Mouse (Mus musculus): Measurements from ENCODE around the gene Spo11. TPM values are rescaled to one million over a fixed set of nuclear protein-coding genes. Genes with fewer than 3 reads are reported as not detected.

The Spo11 gene
- polyA plus RNA-seq, 1 experiment, result 0.17 TPM

DNA sequence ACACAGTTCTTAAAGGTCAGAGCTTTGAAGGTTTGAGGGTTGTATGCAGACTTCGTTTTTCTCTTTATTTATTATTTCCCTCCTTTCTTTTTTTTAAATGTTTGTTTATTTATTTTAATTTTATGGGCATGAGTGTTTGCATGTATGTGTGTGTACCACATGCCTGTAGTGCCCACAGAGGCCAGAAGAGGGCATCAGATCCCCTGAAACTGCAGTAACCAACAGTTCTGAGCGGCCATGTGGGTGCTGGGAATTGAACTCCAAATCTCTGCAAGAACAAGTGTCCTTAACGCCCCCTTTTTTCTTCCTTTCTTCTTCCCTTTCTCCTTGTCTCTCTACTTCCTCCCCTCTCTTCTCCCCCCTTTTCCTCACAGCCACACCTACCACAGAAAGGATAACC is 17.1 kb upstream of the Spo11 start:
- 87% methylated on average over 3 of the region's 3 CpGs for WGBS
- no peaks in the 10 kb centered on the region for H3K27me3 ChIP-seq (replicated peaks; ENCODE audit: control insufficient read depth, insufficient read depth, low read length)
- TF ChIP-seq CTCF (conservative IDR thresholded peaks at IDR 0.05; ENCODE audit: insufficient read depth, insufficient read length, low read depth, low read length) (peak; percentile 17; the same call in 1 of the 2 replicates), POLR2A (IDR thresholded peaks at IDR 0.05; ENCODE audit: low read depth, low read length) (no peak)
- H3K27ac ChIP-seq (ENCODE audit: insufficient read depth, low read depth, low read length), result no peak overlapping the region
- DNase-seq, result no peak
- H3K4me3 ChIP-seq (ENCODE audit: insufficient read depth, low read depth, low read length), result no peak overlapping the region
- peaks cover 20% of the 10 kb centered on the region for H3K4me1 ChIP-seq (ENCODE audit: control insufficient read depth, insufficient read depth, low read length)
- H3K36me3 ChIP-seq (ENCODE audit: control insufficient read depth, insufficient read depth, low read length), result no peaks in the 10 kb centered on the region

DNA sequence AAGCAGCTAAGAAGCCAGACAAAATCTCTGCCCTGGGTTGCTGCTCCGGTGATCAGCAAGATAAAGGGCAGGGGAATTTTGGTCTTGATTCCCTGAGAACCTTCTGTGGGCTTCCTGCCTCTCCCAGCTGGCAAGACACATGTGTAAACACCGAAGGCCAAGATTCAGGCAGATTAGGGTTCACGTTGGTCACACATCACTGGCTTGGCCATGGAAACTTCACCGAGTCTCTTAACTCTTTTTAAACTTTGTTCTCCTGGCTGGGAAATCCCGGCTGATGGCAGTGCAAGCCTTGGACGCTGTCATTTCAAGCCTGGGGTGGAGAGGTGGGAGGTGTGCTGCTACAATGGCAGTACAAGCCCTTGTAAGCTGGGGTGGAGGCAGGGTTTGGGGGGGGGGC is 16.3 kb upstream of the Spo11 start:
- Histone ChIP-seq H3K36me3 (ENCODE audit: control insufficient read depth, insufficient read depth, low read length) (no peaks in the 10 kb centered on the region), H3K27ac (ENCODE audit: insufficient read depth, low read depth, low read length) (peak overlapping the region; percentile 57), H3K27me3 (replicated peaks; ENCODE audit: control insufficient read depth, insufficient read depth, low read length) (no peaks in the 10 kb centered on the region), H3K4me3 (ENCODE audit: insufficient read depth, low read depth, low read length) (no peak overlapping the region), H3K4me1 (ENCODE audit: control insufficient read depth, insufficient read depth, low read length) (peaks cover 23% of the 10 kb centered on the region)
- no peak for TF ChIP-seq CTCF (conservative IDR thresholded peaks at IDR 0.05; ENCODE audit: insufficient read depth, insufficient read length, low read depth, low read length)
- no peak for TF ChIP-seq POLR2A (IDR thresholded peaks at IDR 0.05; ENCODE audit: low read depth, low read length)
- WGBS, result 27% methylated on average over 6 of the region's 6 CpGs
- peak; percentile 89 for DNase-seq

DNA sequence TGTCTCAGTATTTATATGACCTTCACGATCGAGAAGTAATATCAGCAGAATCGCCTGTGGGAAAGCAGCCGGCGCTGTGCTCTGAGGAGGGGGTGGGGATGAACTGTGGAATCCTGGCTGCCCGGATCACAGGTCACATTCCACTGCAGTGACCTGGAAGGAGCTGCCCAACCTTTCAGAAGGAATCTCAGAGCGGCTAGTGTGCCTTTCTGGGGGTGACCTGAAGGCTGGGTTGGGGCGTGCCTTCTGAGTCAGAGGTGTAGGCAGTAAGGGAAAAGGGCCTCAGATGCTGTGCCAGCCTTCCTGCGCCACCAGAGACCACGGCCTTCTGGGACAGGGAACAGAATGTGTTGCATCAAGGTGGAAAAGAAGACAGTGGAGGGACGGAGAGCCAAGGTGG is 12.3 kb upstream of the Spo11 start:
- no peak for TF ChIP-seq POLR2A (IDR thresholded peaks at IDR 0.05; ENCODE audit: low read depth, low read length)
- TF ChIP-seq CTCF (conservative IDR thresholded peaks at IDR 0.05; ENCODE audit: insufficient read depth, insufficient read length, low read depth, low read length), result no peak
- Histone ChIP-seq H3K4me3 (ENCODE audit: insufficient read depth, low read depth, low read length) (no peak overlapping the region), H3K4me1 (ENCODE audit: control insufficient read depth, insufficient read depth, low read length) (peaks cover 19% of the 10 kb centered on the region; the same call in 1 of the 2 replicates), H3K27ac (ENCODE audit: insufficient read depth, low read depth, low read length) (peak overlapping the region; percentile 69), H3K36me3 (ENCODE audit: control insufficient read depth, insufficient read depth, low read length) (no peaks in the 10 kb centered on the region), H3K27me3 (replicated peaks; ENCODE audit: control insufficient read depth, insufficient read depth, low read length) (no peaks in the 10 kb centered on the region)
- DNase-seq, result peak; percentile 84
- WGBS, result 17% methylated on average over 11 of the region's 11 CpGs

DNA sequence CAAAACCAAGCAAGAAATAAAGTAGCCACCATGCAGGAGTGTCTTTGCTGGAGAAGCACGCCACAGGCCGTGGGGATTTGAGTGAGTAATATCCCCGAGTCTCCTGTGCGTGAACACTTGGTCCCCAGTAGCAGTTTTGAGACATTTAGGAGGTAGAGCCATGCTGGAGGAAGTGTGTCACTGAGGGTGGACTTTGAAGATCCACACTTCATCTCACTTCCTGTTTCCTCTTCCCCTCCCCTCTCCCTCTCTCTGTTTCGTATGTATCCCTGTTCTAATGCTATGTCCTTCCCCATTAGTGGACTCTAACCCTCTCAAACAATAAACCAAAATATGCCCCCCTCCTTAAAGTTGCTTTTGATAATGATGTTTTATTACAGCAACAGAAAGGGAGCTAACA is 11.0 kb upstream of the Spo11 start:
- Histone ChIP-seq H3K36me3 (ENCODE audit: control insufficient read depth, insufficient read depth, low read length) (no peaks in the 10 kb centered on the region), H3K27ac (ENCODE audit: insufficient read depth, low read depth, low read length) (no peak overlapping the region), H3K27me3 (replicated peaks; ENCODE audit: control insufficient read depth, insufficient read depth, low read length) (no peaks in the 10 kb centered on the region), H3K4me3 (ENCODE audit: insufficient read depth, low read depth, low read length) (no peak overlapping the region), H3K4me1 (ENCODE audit: control insufficient read depth, insufficient read depth, low read length) (peaks cover 15% of the 10 kb centered on the region; the same call in 1 of the 2 replicates)
- WGBS, result 86% methylated on average over 5 of the region's 5 CpGs
- TF ChIP-seq CTCF (conservative IDR thresholded peaks at IDR 0.05; ENCODE audit: insufficient read depth, insufficient read length, low read depth, low read length), result no peak
- no peak for TF ChIP-seq POLR2A (IDR thresholded peaks at IDR 0.05; ENCODE audit: low read depth, low read length)
- no peak for DNase-seq

DNA sequence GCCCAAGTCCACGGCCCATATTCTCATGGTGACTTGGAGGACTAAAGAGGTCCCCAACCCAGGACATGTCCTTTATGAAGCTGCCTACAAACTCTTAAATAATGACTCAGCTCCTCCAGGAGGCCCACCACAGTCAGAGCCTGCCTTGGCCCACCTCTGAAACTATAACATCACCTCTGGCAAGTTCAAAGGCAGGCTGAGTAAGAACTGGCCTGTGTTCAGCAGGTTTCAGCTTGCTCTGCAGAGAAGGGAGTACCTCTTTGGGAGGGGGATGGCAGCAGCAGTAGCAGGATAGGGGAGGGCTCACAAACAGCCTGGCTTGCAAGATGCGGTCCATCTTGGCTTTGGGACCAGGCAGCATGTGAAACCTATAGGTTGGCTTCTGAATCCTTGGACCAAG is 5.6 kb upstream of the Spo11 start:
- no peaks in the 10 kb centered on the region for H3K36me3 ChIP-seq (ENCODE audit: control insufficient read depth, insufficient read depth, low read length)
- no peaks in the 10 kb centered on the region for H3K27me3 ChIP-seq (replicated peaks; ENCODE audit: control insufficient read depth, insufficient read depth, low read length)
- no peak overlapping the region for H3K4me3 ChIP-seq (ENCODE audit: insufficient read depth, low read depth, low read length)
- H3K27ac ChIP-seq (ENCODE audit: insufficient read depth, low read depth, low read length), result no peak overlapping the region
- TF ChIP-seq POLR2A (IDR thresholded peaks at IDR 0.05; ENCODE audit: low read depth, low read length) (no peak), CTCF (conservative IDR thresholded peaks at IDR 0.05; ENCODE audit: insufficient read depth, insufficient read length, low read depth, low read length) (no peak)
- WGBS, result 94% methylated on average over 2 of the region's 2 CpGs
- no peak for DNase-seq
- no peaks in the 10 kb centered on the region for H3K4me1 ChIP-seq (ENCODE audit: control insufficient read depth, insufficient read depth, low read length)

DNA sequence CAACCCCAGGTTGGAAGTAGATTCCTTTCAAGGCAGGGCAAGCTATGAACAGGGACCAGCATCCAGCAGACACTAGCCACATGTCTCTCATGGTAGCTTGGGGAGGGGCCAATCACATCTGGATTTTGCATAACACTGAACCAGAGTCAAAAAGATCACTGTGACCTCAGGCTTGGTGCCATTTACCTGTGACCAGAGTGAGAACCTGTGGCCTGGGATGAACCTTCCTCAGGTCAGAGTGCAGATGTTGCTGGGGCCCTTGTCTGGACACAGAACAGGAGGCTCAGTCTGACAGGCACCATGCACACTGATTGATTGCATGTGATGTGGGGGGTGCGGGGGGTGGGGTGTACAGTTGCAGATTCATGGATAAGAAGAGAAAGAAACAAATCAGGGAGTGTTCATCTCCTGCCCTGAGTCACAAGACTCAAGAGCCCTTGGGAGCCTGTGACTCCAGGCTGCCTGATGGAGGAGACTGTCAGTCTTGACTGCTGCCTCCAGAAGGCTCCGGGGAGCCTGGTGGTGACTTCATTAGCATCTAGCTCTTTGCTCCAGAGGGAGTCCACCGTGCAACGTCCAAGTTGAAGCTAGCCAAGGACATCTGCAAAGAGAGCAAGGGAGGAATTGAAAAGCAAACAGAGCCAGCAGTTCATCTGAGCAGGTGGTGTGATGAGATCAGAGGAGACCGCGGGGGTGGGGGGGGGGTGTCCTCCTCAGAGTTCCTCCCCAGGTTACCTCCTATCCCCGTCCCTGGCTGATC is 3.5 kb upstream of the Spo11 start:
- Histone ChIP-seq H3K4me3 (ENCODE audit: insufficient read depth, low read depth, low read length) (no peak overlapping the region), H3K36me3 (ENCODE audit: control insufficient read depth, insufficient read depth, low read length) (no peaks in the 10 kb centered on the region), H3K4me1 (ENCODE audit: control insufficient read depth, insufficient read depth, low read length) (no peaks in the 10 kb centered on the region), H3K27ac (ENCODE audit: insufficient read depth, low read depth, low read length) (no peak overlapping the region), H3K27me3 (replicated peaks; ENCODE audit: control insufficient read depth, insufficient read depth, low read length) (no peaks in the 10 kb centered on the region)
- TF ChIP-seq CTCF (conservative IDR thresholded peaks at IDR 0.05; ENCODE audit: insufficient read depth, insufficient read length, low read depth, low read length) (no peak), POLR2A (IDR thresholded peaks at IDR 0.05; ENCODE audit: low read depth, low read length) (no peak)
- WGBS, result 24% methylated on average over 7 of the region's 7 CpGs
- DNase-seq, result no peak

DNA sequence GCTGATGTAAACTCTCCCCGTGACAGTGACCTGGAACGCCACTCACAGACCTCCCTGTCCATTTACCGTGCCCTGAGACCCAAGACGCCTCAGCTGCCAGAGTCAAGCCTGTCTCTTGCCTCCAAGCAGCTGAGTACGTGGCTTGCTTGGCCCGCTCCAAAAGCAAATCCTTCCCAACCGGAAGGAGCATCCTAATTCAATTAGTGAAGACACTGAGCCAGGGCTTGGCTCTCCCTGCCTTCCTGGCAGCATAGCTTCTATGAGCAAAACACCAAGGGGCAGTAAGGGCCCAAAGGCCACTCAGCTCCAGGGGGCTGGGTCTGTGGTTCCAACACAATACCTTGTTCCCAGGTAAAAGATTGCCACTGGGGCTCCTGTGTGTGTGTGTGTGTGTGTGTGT is 2.8 kb upstream of the Spo11 start:
- Histone ChIP-seq H3K36me3 (ENCODE audit: control insufficient read depth, insufficient read depth, low read length) (no peaks in the 10 kb centered on the region), H3K4me3 (ENCODE audit: insufficient read depth, low read depth, low read length) (no peak overlapping the region), H3K27me3 (replicated peaks; ENCODE audit: control insufficient read depth, insufficient read depth, low read length) (no peaks in the 10 kb centered on the region), H3K27ac (ENCODE audit: insufficient read depth, low read depth, low read length) (no peak overlapping the region), H3K4me1 (ENCODE audit: control insufficient read depth, insufficient read depth, low read length) (no peaks in the 10 kb centered on the region)
- WGBS, result 71% methylated on average over 7 of the region's 7 CpGs
- no peak for DNase-seq
- no peak for TF ChIP-seq CTCF (conservative IDR thresholded peaks at IDR 0.05; ENCODE audit: insufficient read depth, insufficient read length, low read depth, low read length)

All from kidney, adult 2 months (tissue).